Mouse (Mus musculus) embryonic fibroblast, embryonic 13.5 days (primary cell): ENCODE results near the gene Bloc1s4.

Experiments
- CTCF ChIP-seq: IDR thresholded peaks from 2 replicates; pipeline ENCODE4 v1.5.1; 2011; ENCODE audit warnings: mild to moderate bottlenecking, control low read depth, low read length, moderate library complexity, borderline replicate concordance; ENCODE audit not compliant: insufficient read depth
- POLR2A ChIP-seq: IDR thresholded peaks from 2 replicates; pipeline ENCODE4 v1.6.1; 2011; ENCODE audit warnings: low read depth, mild to moderate bottlenecking, control low read depth, low read length, moderate library complexity

DNA sequence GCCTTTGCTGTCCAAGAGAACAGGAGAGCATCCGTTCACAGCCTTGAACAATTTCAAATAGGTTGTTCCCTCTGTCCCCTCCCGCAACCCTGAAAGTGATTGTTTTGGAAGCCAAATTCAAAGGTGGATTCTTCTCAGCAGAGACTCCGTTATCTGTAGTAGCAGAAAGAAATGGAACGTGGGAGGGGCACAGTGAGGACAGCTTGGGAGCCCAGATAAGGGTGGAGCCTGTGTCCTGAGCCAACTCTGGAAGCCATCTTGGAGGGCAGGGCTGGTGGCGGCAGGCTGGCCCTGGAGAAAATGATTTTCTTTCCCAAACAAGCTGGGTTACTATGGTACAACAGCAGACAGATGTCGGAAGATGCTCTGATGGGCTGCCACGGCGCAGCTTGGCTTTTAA, 12.4 kb downstream of the Bloc1s4 start:
- no peak for TF ChIP-seq CTCF
- no peak for TF ChIP-seq POLR2A
